Mouse (Mus musculus) cerebellum, postnatal 25 days (tissue): ENCODE measurements around the gene Cdk12.
"Not testable (repeated sequence)": the region's sequence is repeated elsewhere in the genome, so short reads cannot be mapped to it uniquely, and the experiment has no call there.

ENCODE experiments used
- DNase-seq, 2 experiments: peaks; one replicate each; pipeline ENCODE4 v3.0.0; 2021; ENCODE audit warnings: mixed read lengths in 2 of 2

Gene Cdk12

GRCm38 (mm10) chr11:98202641-98203350 is at the start of gene Cdk12:
Gene Cdk12, plus strand, starts transcription at chr11:98203059.
- peak; percentile 98 to 99 for DNase-seq

GRCm38 (mm10) chr11:98155094-98155493 is 47.8 kb upstream of the Cdk12 start:
- DNase-seq = no peak

- DNase-seq = no peak
Measured at GRCm38 (mm10) chr11:98168400-98168799, 34.5 kb upstream of the Cdk12 start.

- DNase-seq = not testable (repeated sequence)
Measured at GRCm38 (mm10) chr11:98182149-98182548, 20.7 kb upstream of the Cdk12 start.

GRCm38 (mm10) chr11:98187640-98188395 is 15.0 kb upstream of the Cdk12 start:
- no peak for DNase-seq

- DNase-seq = no peak
Measured at GRCm38 (mm10) chr11:98190820-98191219, 12.0 kb upstream of the Cdk12 start.

GRCm38 (mm10) chr11:98192901-98193805 is 9.7 kb upstream of the Cdk12 start, which contains the start of gene Med1:
Gene Med1, minus strand, starts transcription at chr11:98193293.
- peak; percentile 86 to 91 for DNase-seq

GRCm38 (mm10) chr11:98201791-98202640 is 843 bp upstream of the Cdk12 start:
- DNase-seq = peak; percentile 42 to 56

- peak in 1 of 2 experiments; percentile 65 for DNase-seq
Measured at GRCm38 (mm10) chr11:98203351-98203911, 572 bp downstream of the Cdk12 start.

- peak; percentile 23 to 31 for DNase-seq
Measured at GRCm38 (mm10) chr11:98203931-98204421, 1.1 kb downstream of the Cdk12 start.

- no peak for DNase-seq
Measured at GRCm38 (mm10) chr11:98205463-98205862, 2.6 kb downstream of the Cdk12 start.

GRCm38 (mm10) chr11:98206281-98206680 is 3.4 kb downstream of the Cdk12 start:
- DNase-seq = not testable (repeated sequence)

GRCm38 (mm10) chr11:98209661-98210060 is 6.8 kb downstream of the Cdk12 start:
- not testable (repeated sequence) for DNase-seq

- no peak for DNase-seq
Measured at GRCm38 (mm10) chr11:98213311-98213710, 10.5 kb downstream of the Cdk12 start.

GRCm38 (mm10) chr11:98226349-98226748 is 23.5 kb downstream of the Cdk12 start:
- DNase-seq = no peak

- no peak for DNase-seq
Measured at GRCm38 (mm10) chr11:98238416-98238815, 35.6 kb downstream of the Cdk12 start.

GRCm38 (mm10) chr11:98238995-98239394 is 36.1 kb downstream of the Cdk12 start:
- no peak for DNase-seq

- not testable (repeated sequence) for DNase-seq
Measured at GRCm38 (mm10) chr11:98242910-98243309, 40.1 kb downstream of the Cdk12 start.

GRCm38 (mm10) chr11:98244415-98244814 is 41.6 kb downstream of the Cdk12 start:
- DNase-seq = no peak

GRCm38 (mm10) chr11:98247325-98247724 is 44.5 kb downstream of the Cdk12 start:
- peak in 1 of 2 experiments; percentile 17 for DNase-seq

GRCm38 (mm10) chr11:98253807-98254206 is 50.9 kb downstream of the Cdk12 start:
- no peak for DNase-seq
